Mouse (Mus musculus): ENCODE measurements around the gene Sephs2. TPM values are rescaled to one million over a fixed set of nuclear protein-coding genes. Genes with fewer than 3 reads are reported as not detected.

Gene Sephs2
- polyA plus RNA-seq, 1 experiment from 2014 or later = 74.6 TPM

DNA sequence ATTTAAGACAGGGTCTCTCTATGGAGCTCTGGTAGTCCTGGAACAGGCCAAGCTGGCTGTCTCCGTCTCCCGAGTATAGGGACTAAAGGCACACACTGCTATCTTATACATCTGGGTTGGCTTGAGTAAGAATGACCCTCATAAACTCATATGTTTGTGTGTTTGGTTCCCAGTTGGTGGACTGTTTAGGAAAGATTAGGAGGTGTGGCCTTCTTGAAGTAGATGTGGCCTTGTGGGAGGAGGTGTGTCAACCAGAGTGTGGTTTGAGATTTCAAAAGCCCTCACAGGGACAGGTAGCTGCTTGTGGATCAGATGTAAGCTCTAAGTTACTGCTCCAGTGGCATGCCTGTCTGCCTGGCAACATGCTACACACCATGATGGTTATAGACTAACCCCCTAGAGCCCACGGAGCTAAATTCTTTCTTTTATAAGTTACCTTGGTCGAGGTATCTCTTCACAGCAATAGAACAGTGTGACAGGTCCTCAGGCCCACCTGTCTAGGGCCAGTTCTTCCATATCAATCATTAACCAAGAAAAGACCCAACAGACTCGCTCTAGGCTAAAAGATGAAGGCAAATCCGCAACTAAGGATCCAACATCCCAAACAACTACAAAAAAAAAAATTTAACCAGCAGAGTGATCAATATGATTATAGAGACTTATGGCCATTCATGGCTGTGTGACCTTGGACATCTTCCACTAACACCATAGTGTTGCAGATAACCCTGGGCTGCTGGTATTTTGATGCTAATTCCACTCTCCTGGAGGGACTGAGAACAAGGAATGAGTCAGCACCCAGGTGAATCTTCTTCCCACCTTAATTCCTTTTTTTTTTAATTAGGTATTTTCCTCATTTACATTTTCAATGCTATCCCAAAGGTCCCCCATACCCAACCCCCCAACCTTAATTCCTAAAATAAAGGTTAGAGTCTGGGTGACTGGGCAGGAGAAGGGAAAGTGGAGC lies 50.1 kb downstream of the Sephs2 start:
- no peak for ATAC-seq (ENCODE audit: insufficient number of reproducible peaks, insufficient read depth, low FRiP score, low read depth)
- H3K4me2 ChIP-seq (ENCODE audit: low read length) = no peak overlapping the region
- no peaks in the 10 kb centered on the region for H3K27me3 ChIP-seq (ENCODE audit: control insufficient read depth, insufficient read depth, low read length)
- WGBS = 80% methylated on average over 6 of the region's 6 CpGs
- H3K27ac ChIP-seq (replicated peaks in 1 of 2; ENCODE audit: control insufficient read depth in 1 of 2, insufficient read depth in 1 of 2, low read depth in 2 of 2, low read length in 2 of 2) = no peak overlapping the region
- H3K4me1 ChIP-seq (ENCODE audit: control insufficient read depth in 2 of 2, insufficient read depth in 2 of 2, low read length in 2 of 2) = no peaks in the 10 kb centered on the region; a peak in 2 of 4 replicates
- H3K36me3 ChIP-seq (ENCODE audit: control insufficient read depth, insufficient read depth, low read length) = no peaks in the 10 kb centered on the region
- no peak overlapping the region for H3K4me3 ChIP-seq (ENCODE audit: control insufficient read depth in 1 of 2, insufficient read depth in 1 of 2, low read depth in 1 of 2, low read length in 2 of 2)
- no peaks in the 10 kb centered on the region for H3K9me3 ChIP-seq (ENCODE audit: control insufficient read depth, low read length)
- no peak overlapping the region for H3K9ac ChIP-seq (ENCODE audit: low read length)

- Histone ChIP-seq H3K9ac (ENCODE audit: low read length) (no peak overlapping the region), H3K9me3 (ENCODE audit: control insufficient read depth, low read length) (no peaks in the 10 kb centered on the region), H3K27me3 (ENCODE audit: control insufficient read depth, insufficient read depth, low read length) (no peaks in the 10 kb centered on the region), H3K4me2 (ENCODE audit: low read length) (no peak overlapping the region), H3K4me3 (ENCODE audit: control insufficient read depth in 1 of 2, insufficient read depth in 1 of 2, low read depth in 1 of 2, low read length in 2 of 2) (no peak overlapping the region), H3K36me3 (ENCODE audit: control insufficient read depth, insufficient read depth, low read length) (no peaks in the 10 kb centered on the region), H3K27ac (replicated peaks in 1 of 2; ENCODE audit: control insufficient read depth in 1 of 2, insufficient read depth in 1 of 2, low read depth in 2 of 2, low read length in 2 of 2) (no peak overlapping the region), H3K4me1 (ENCODE audit: control insufficient read depth in 2 of 2, insufficient read depth in 2 of 2, low read length in 2 of 2) (peaks cover 0 to 3% of the 10 kb centered on the region in 2 experiments)
- ATAC-seq (ENCODE audit: insufficient number of reproducible peaks, insufficient read depth, low FRiP score, low read depth) = no peak
- 93% methylated on average over 3 of the region's 3 CpGs for WGBS
Observed at GRCm38 (mm10) chr7:127223106-127223505, 50.7 kb downstream of the Sephs2 start.

Other genes with a start within 250 kb of the Sephs2 start
- 37.6 and 44.7 TPM in 2 replicates for gene Maz, start 247.0 kb downstream of the Sephs2 start, polyA plus RNA-seq (2014; fragmentation: Nextera tagmentation; extraction: Ambion mirVana)
- 67.8 and 74.3 TPM in 2 replicates for gene Kif22, start 231.6 kb downstream of the Sephs2 start, polyA plus RNA-seq (2014; fragmentation: Nextera tagmentation; extraction: Ambion mirVana)
- gene Zg16, start 186.7 kb downstream of the Sephs2 start, polyA plus RNA-seq (2014; fragmentation: Nextera tagmentation; extraction: Ambion mirVana) = not detected in 2 replicates
- gene AI467606, start 182.7 kb downstream of the Sephs2 start, polyA plus RNA-seq (2014; fragmentation: Nextera tagmentation; extraction: Ambion mirVana) = 0.65 and 1.2 TPM in 2 replicates
- 2.4 and 2.8 TPM in 2 replicates for gene Qprt, start 151.8 kb downstream of the Sephs2 start, polyA plus RNA-seq (2014; fragmentation: Nextera tagmentation; extraction: Ambion mirVana)
- 0.12 and 0.22 TPM in 2 replicates for gene Spn, start 136.2 kb downstream of the Sephs2 start, polyA plus RNA-seq (2014; fragmentation: Nextera tagmentation; extraction: Ambion mirVana)
- 33.7 and 34.8 TPM in 2 replicates for gene Cd2bp2, start 78.0 kb downstream of the Sephs2 start, polyA plus RNA-seq (2014; fragmentation: Nextera tagmentation; extraction: Ambion mirVana)
- gene Tbc1d10b, start 65.6 kb downstream of the Sephs2 start, polyA plus RNA-seq (2014; fragmentation: Nextera tagmentation; extraction: Ambion mirVana) = 20.2 and 21.2 TPM in 2 replicates
- gene Mylpf, start 65.2 kb downstream of the Sephs2 start, polyA plus RNA-seq (2014; fragmentation: Nextera tagmentation; extraction: Ambion mirVana) = 11.7 and 14.9 TPM in 2 replicates
- gene Zfp553, start 41.0 kb downstream of the Sephs2 start, polyA plus RNA-seq (2014; fragmentation: Nextera tagmentation; extraction: Ambion mirVana) = 9.9 and 11.4 TPM in 2 replicates
- gene Sept1, start 40.9 kb downstream of the Sephs2 start, polyA plus RNA-seq (2014; fragmentation: Nextera tagmentation; extraction: Ambion mirVana) = 22.2 and 25.3 TPM in 2 replicates
- 26.8 and 31.4 TPM in 2 replicates for gene Zfp771, start 29.8 kb downstream of the Sephs2 start, polyA plus RNA-seq (2014; fragmentation: Nextera tagmentation; extraction: Ambion mirVana)
- 168 and 172 TPM in 2 replicates for gene Dctpp1, start 13.3 kb downstream of the Sephs2 start, polyA plus RNA-seq (2014; fragmentation: Nextera tagmentation; extraction: Ambion mirVana)
- gene Itgal, start 22.2 kb upstream of the Sephs2 start, polyA plus RNA-seq (2014; fragmentation: Nextera tagmentation; extraction: Ambion mirVana) = 1.2 and 1.5 TPM in 2 replicates
- 5.6 TPM in 2 replicates for gene Zfp768, start 71.5 kb upstream of the Sephs2 start, polyA plus RNA-seq (2014; fragmentation: Nextera tagmentation; extraction: Ambion mirVana)
- gene Zfp747, start 102.0 kb upstream of the Sephs2 start, polyA plus RNA-seq (2014; fragmentation: Nextera tagmentation; extraction: Ambion mirVana) = 4.7 TPM in 2 replicates
- 4.5 and 4.6 TPM in 2 replicates for gene 9130019O22Rik, start 113.1 kb upstream of the Sephs2 start, polyA plus RNA-seq (2014; fragmentation: Nextera tagmentation; extraction: Ambion mirVana)
- 3.8 and 4.6 TPM in 2 replicates for gene E430018J23Rik, start 119.6 kb upstream of the Sephs2 start, polyA plus RNA-seq (2014; fragmentation: Nextera tagmentation; extraction: Ambion mirVana)
- 5.8 and 6.4 TPM in 2 replicates for gene Zfp764, start 132.8 kb upstream of the Sephs2 start, polyA plus RNA-seq (2014; fragmentation: Nextera tagmentation; extraction: Ambion mirVana)
- 16.4 and 18.4 TPM in 2 replicates for gene Zfp688, start 148.0 kb upstream of the Sephs2 start, polyA plus RNA-seq (2014; fragmentation: Nextera tagmentation; extraction: Ambion mirVana)
- 4.0 and 4.9 TPM in 2 replicates for gene Zfp689, start 175.1 kb upstream of the Sephs2 start, polyA plus RNA-seq (2014; fragmentation: Nextera tagmentation; extraction: Ambion mirVana)
- 31.5 and 37.5 TPM in 2 replicates for gene Prr14, start 185.6 kb upstream of the Sephs2 start, polyA plus RNA-seq (2014; fragmentation: Nextera tagmentation; extraction: Ambion mirVana)
- 9.9 and 10.4 TPM in 2 replicates for gene Fbrs, start 205.1 kb upstream of the Sephs2 start, polyA plus RNA-seq (2014; fragmentation: Nextera tagmentation; extraction: Ambion mirVana)
- gene Srcap, start 237.9 kb upstream of the Sephs2 start, polyA plus RNA-seq (2014; fragmentation: Nextera tagmentation; extraction: Ambion mirVana) = 40.1 and 40.4 TPM in 2 replicates
- gene Gm42715, start 245.5 kb upstream of the Sephs2 start, polyA plus RNA-seq (2014; fragmentation: Nextera tagmentation; extraction: Ambion mirVana) = 10.3 and 11.3 TPM in 2 replicates

Measured in heart, embryonic 14.5 days (tissue).